Mouse (Mus musculus) neutrophil, adult 83 days (primary cell): ENCODE measurements around the gene Sycp1. TPM values are rescaled to one million over a fixed set of nuclear protein-coding genes. Genes with fewer than 3 reads are reported as not detected.

Source experiments
- total RNA-seq, 2 experiments: library from RNA; stranded (reverse); gene quantifications; one replicate each; pipeline ENCODE4 v1.2.4; 2023

The Sycp1 gene
- total RNA-seq = not detected

DNA sequence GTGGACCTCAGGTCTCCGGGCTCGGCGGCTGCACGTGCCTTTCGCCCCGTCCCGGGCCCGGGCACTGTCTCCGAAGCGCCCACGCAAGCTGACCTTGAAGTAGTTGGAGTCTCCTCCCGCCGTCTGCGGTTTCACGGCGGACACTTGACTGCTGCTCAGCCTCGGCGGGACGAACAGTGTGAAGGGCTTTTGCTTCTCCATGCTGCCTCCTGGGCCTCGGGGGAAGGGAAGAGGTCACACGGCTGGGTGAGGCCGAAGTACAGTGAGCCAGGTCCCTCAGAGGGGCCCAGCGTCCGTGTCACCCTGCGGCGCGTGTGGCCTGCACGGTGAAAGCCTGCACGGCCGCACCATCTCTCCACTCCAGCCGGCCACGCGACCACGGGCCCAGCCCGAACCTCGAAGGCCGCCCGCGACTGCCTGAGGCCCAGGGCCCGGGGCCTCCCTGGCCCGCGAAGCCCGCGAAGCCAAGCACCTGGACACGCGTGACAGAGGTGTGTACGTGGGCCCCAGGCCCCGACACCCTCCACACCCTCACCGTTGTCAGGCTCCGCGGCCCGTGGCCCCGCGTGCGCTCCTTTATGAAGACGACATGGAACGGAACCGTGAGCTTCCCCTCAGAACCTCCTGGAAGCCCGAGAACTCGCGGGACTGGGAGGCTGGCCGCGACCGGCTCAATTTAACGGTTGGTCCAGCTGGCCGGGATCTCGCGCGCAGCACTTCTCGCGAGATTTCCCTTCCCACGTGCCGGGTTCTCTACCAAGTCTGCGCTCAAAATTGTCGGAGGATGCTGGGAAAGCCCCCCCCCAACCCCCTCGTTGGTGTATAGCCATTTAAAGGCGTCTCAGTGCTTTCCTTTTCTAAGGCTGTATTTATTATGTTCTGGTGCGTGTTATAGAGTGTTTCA lies at the start of gene Sycp1:
Gene Sycp1 (minus strand): TSS at position 650 of the 904 bp plus-strand sequence.

DNA sequence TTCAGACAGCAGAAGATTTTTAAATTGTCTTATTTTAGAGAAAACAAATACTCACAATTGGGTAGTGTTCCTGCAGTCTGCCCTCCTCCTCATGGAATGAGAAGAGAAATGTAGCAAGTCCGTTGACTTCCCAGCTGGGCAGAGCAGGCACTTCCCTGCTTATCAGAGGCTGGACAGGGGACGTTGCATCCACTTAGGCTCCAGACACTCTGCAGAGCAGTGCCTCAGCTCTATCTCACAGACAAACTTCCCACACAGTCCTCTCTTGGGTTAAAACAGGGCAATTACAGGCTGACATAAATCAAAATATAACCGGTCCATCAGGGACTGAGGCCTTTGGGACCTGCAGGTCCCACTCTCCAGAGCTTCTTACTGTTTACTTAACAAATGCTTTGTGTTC lies 28.1 kb upstream of the Sycp1 start, which contains the start of gene Nr1h5:
Gene Nr1h5 (minus strand): TSS at position 101 of the 400 bp plus-strand sequence.

DNA sequence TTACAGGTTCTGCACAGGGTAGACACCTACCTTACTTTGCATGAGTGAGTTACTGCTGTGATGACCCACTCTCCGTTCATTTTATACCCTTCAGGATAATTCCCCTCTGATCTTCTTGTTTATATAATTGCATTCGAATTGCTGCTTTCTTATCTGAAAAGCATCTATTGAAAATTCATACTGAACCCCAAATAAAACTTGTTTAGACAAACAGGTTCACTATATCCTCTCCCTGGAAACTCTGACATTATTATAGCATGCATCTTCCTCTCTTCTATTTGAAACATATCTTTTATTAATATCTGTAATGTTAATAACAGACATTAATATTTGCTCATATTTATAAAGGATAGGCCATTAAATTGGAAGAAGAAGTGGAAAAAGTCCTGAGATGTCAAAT lies 153.3 kb downstream of the Sycp1 start, which contains the start of gene Tshb:
Gene Tshb (minus strand): TSS at position 101 of the 400 bp plus-strand sequence.

Other genes with a start within 250 kb of the Sycp1 start
- 10 to 100 TPM; 23.6 to 27.0 TPM for gene Tspan2, start 201.6 kb downstream of the Sycp1 start, total RNA-seq
- not detected for gene Tshb, start 153.4 kb downstream of the Sycp1 start, total RNA-seq
- gene Nr1h5, start 28.0 kb upstream of the Sycp1 start, total RNA-seq = not detected
- 10 to 100 TPM; 47.7 to 59.3 TPM for gene Sike1, start 59.6 kb upstream of the Sycp1 start, total RNA-seq
- gene Csde1, start 84.3 kb upstream of the Sycp1 start, total RNA-seq = 100 to 1,000 TPM; 183 to 214 TPM
- 10 to 100 TPM; 76.4 to 84.2 TPM for gene Nras, start 122.2 kb upstream of the Sycp1 start, total RNA-seq
- not detected for gene Ampd1, start 137.9 kb upstream of the Sycp1 start, total RNA-seq
- 1 to 10 TPM; 1.9 to 2.2 TPM for gene Dennd2c, start 166.5 kb upstream of the Sycp1 start, total RNA-seq
- gene Bcas2, start 235.6 kb upstream of the Sycp1 start, total RNA-seq = 10 to 100 TPM; 38.5 to 43.3 TPM